Mouse (Mus musculus) forebrain, embryonic 12.5 days (tissue): Measurements from ENCODE around the gene Akt2. TPM values are rescaled to one million over a fixed set of nuclear protein-coding genes. Genes with fewer than 3 reads are reported as not detected.

Source experiments
- ATAC-seq: fragments of 200-750 bp; cut with Nextera tagmentation; 2 replicates; pipeline ENCODE4 v1.8.0; 2017; ENCODE audit warnings: moderate TSS enrichment; ENCODE audit not compliant: low FRiP score
- H3K27ac ChIP-seq: fragments of 300-500 bp; sonication (generic); 2 replicates; pipeline ENCODE4 v1.5.1; 2016; ENCODE audit warnings: mild to moderate bottlenecking
- H3K27me3 ChIP-seq: fragments of 300-500 bp; sonication (generic); 2 replicates; pipeline ENCODE4 v1.6.1; 2016; ENCODE audit warnings: mild to moderate bottlenecking
- H3K36me3 ChIP-seq: fragments of 300-500 bp; sonication (generic); replicated peaks from 2 replicates; pipeline ENCODE4 v1.6.1; 2016; ENCODE audit warnings: mild to moderate bottlenecking
- H3K4me1 ChIP-seq: fragments of 300-500 bp; sonication (generic); 2 replicates; pipeline ENCODE4 v1.6.1; 2016
- H3K4me2 ChIP-seq: fragments of 300-500 bp; sonication (generic); 2 replicates; pipeline ENCODE4 v1.6.1; 2016; ENCODE audit warnings: mild to moderate bottlenecking, moderate library complexity
- H3K4me3 ChIP-seq: fragments of 300-500 bp; sonication (generic); replicated peaks from 2 replicates; pipeline ENCODE4 v1.5.1; 2016; ENCODE audit warnings: mild to moderate bottlenecking
- H3K9ac ChIP-seq: fragments of 300-500 bp; sonication (generic); 2 replicates; pipeline ENCODE4 v1.6.1; 2016; ENCODE audit warnings: mild to moderate bottlenecking
- H3K9me3 ChIP-seq: fragments of 300-500 bp; sonication (generic); 2 replicates; pipeline ENCODE4 v1.6.1; 2016
- WGBS: fragments of 180-500 bp; shearing (Covaris S2); methylation state at CpG from one replicate; pipeline ENCODE4 v1.1.7; 2016; 5-methylcytosine and 5-hydroxymethylcytosine counted together
- polyA plus RNA-seq: library from polyadenylated mRNA; unstranded; fragments of >200 nt; fragmentation: Nextera tagmentation; extraction: Ambion mirVana; gene quantifications from 2 replicates; pipeline ENCODE4 v1.2.1, GENCODE M21; 2016

The Akt2 gene
- polyA plus RNA-seq, 1 experiment from 2014 or later = 84.6 TPM

DNA sequence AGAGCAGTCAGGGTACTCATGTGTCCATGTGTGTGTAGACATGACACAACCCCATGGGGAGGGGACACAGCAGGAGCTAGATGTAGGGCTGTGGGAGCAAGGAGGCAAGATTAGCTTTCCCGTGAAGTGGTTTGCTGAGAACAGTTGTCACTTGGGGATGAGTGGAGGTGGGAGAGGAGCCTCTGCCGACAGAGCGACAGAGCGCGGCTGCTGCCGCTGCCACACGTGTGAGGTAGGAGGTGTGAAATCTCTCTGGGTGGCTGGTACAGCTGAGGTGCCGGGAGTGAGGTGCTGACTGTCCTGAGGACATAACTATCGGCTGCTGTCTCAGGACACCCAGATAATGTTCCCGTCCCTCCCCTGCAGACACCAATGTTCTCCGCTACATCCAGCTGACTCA, 64.2 kb downstream of the Akt2 start:
- Histone ChIP-seq H3K27me3 (peaks cover 65% of the 10 kb centered on the region), H3K27ac (no peak overlapping the region), H3K4me3 (no peak overlapping the region), H3K36me3 (peaks cover 38% of the 10 kb centered on the region), H3K4me1 (peaks cover 20% of the 10 kb centered on the region), H3K4me2 (no peak overlapping the region), H3K9me3 (no peaks in the 10 kb centered on the region), H3K9ac (peak overlapping the region; percentile 12; the same call in 1 of the 2 replicates)
- ATAC-seq = no peak
- WGBS = 83% methylated on average over 11 of the region's 11 CpGs

DNA sequence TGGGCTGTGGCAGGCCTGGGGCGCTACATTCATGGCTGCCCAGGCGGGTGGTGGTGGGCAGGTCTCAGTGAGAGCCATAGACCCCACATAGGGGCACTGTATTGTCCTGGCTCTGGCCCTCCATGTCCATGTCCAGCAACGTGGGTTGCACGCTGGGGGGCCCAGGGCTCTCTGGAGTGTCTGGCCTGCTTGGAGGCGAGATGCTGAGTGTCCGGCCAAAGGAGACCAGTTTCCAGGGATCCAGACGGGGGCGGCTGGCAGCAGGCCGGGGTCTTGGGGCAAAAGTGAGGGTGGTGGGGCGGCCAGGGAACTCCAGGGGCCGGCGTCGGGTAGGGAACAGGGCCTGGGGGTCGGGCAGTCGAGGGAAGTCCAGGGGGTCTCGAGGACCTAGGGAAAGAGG, 65.2 kb downstream of the Akt2 start:
- Histone ChIP-seq H3K4me1 (peaks cover 20% of the 10 kb centered on the region), H3K9ac (no peak overlapping the region), H3K9me3 (no peaks in the 10 kb centered on the region), H3K27me3 (peaks cover 65% of the 10 kb centered on the region), H3K4me2 (no peak overlapping the region), H3K27ac (no peak overlapping the region), H3K4me3 (no peak overlapping the region), H3K36me3 (peaks cover 45% of the 10 kb centered on the region)
- 88% methylated on average over 16 of the region's 16 CpGs for WGBS
- ATAC-seq = no peak

DNA sequence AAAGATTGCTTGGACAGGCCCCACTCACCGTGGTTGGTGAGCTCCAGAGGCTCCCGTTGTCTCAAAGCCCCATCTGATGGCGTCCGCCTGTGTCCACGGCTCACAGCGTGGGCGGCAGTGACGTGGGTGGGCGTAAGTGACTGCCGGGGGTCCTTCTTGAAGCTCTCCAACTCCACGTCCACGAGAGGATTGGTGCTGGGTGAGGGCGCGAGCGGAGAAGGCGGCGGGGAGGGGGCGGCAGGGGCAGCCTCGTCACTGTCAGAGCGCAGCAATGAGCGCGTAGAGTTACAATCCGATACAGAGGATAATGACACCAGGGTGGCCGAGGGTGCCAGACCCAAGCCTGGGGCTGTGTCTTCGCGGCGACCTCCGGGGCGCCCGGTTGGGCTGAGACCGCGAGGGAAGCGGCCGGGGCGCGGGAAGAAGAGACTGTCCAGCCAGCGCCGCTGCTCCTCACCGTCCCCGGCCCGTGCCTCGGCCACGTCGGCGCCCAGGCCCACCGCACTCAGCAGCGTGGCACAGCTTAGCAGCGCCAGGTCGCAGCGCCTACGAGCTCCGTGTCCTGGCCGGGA, 66.6 kb downstream of the Akt2 start:
- Histone ChIP-seq H3K4me3 (no peak overlapping the region), H3K9ac (no peak overlapping the region), H3K36me3 (peaks cover 49% of the 10 kb centered on the region), H3K4me2 (no peak overlapping the region), H3K27me3 (peaks cover 57% of the 10 kb centered on the region), H3K9me3 (no peaks in the 10 kb centered on the region), H3K4me1 (peaks cover 20% of the 10 kb centered on the region), H3K27ac (no peak overlapping the region)
- ATAC-seq = no peak
- WGBS = 35% methylated on average over 48 of the region's 53 CpGs

DNA sequence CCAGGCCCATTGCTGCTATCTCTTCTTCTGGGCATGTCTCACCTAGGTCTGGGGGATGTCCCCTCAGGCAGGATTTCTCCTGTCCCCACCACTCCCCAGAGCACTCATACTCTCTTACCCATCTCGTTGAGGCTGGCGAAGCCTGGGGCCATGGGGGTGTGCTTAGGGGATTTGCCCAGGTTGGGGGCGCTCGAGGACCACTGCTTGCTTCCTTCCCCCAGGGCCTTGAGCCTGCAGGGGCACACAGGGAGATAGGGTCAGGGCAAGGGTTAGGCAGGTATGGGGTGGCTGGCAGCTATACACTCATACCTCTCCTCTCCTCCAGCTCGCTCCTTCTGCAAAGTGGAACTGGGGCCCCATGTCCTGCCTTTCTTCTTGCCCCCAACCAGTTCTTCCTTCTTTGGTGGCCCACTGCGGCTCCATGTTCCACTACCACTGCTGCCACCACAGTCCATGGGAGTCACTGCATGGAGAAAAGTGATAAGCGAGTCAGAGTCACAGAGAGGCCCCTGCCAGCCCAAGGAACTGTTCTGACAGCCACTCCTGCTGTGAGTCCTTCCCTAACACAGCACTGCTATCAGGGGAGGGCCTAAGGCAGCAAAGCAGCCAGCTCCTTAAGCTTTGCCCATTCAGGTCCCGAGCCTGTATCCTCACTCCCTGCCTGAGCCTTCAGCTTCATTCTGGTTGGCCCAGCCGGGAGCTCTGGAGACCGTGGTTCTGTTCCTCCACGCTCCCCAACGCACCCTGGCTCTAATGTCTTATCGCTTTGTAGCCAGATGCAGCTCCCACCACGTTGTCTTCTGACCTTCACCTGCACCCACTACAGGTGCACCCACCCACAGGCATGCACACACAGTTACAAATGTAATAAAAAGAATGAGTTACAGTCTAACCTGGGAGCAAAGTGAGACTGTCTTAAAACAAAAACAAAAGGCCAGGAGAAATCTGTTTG, 67.6 kb downstream of the Akt2 start:
- WGBS = 67% methylated on average over 14 of the region's 14 CpGs
- H3K27me3 ChIP-seq = peaks cover 46% of the 10 kb centered on the region
- H3K9ac ChIP-seq = no peak overlapping the region
- ATAC-seq = no peak
- H3K4me3 ChIP-seq = no peak overlapping the region
- H3K4me1 ChIP-seq = peaks cover 12% of the 10 kb centered on the region
- H3K27ac ChIP-seq = no peak overlapping the region
- H3K9me3 ChIP-seq = no peaks in the 10 kb centered on the region
- peaks cover 52% of the 10 kb centered on the region for H3K36me3 ChIP-seq
- no peak overlapping the region for H3K4me2 ChIP-seq

DNA sequence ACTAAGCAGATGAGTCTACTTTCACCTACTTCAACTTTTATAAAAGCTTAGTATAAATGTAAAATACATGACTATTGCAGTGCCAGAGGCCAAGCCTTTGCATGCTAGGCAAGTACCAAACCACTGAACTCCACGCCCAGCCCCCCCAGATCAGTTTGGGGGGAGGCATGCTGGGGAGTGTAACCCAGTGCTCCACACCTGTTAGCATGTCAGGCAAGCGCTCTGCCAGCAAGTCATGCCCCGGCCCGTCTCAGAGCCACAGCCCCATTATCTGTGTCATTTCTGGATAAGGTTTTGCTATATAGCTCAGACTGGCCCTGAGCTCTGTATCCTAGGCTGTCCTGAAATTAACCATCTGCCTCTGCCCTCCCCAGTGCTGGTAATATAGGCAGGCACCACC, 70.7 kb downstream of the Akt2 start:
- Histone ChIP-seq H3K27ac (no peak overlapping the region), H3K4me2 (no peak overlapping the region), H3K9me3 (no peaks in the 10 kb centered on the region), H3K9ac (no peak overlapping the region), H3K27me3 (peaks cover 26% of the 10 kb centered on the region), H3K4me1 (no peaks in the 10 kb centered on the region), H3K4me3 (no peak overlapping the region), H3K36me3 (peaks cover 61% of the 10 kb centered on the region)
- WGBS = 95% methylated on average over 4 of the region's 4 CpGs
- ATAC-seq = no peak

DNA sequence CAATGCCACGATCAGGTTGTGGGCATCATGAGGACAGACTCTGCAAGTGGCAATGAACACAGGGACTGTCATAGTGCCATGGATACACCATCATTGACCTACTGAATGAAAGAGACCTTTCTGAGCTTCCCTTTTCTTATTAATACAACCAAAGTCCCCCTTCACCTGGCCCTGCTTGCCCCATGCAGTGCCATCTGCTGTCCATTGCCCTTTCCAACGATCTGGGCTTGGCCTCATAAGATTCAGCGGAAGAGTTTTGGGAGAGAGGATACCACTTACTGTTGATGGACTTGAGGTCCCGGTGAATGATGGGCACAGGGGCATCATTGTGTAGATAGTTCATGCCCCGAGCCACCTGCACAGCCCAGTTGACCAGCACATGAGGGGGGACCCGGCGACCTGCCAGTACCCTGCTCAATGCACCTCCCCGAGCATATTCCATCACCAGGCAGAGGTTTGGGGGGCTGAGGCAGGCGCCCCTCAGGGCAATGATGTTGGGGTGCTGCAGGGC, 81.8 kb downstream of the Akt2 start:
- H3K4me3 ChIP-seq = peak overlapping the region; percentile 92
- H3K36me3 ChIP-seq = peaks cover 26% of the 10 kb centered on the region
- ATAC-seq = no peak
- peak overlapping the region; percentile 100 for H3K4me2 ChIP-seq
- no peaks in the 10 kb centered on the region for H3K27me3 ChIP-seq
- H3K9me3 ChIP-seq = no peaks in the 10 kb centered on the region
- 54% methylated on average over 9 of the region's 9 CpGs for WGBS
- peaks cover 45% of the 10 kb centered on the region for H3K4me1 ChIP-seq
- no peak overlapping the region for H3K27ac ChIP-seq
- H3K9ac ChIP-seq = peak overlapping the region; percentile 96

DNA sequence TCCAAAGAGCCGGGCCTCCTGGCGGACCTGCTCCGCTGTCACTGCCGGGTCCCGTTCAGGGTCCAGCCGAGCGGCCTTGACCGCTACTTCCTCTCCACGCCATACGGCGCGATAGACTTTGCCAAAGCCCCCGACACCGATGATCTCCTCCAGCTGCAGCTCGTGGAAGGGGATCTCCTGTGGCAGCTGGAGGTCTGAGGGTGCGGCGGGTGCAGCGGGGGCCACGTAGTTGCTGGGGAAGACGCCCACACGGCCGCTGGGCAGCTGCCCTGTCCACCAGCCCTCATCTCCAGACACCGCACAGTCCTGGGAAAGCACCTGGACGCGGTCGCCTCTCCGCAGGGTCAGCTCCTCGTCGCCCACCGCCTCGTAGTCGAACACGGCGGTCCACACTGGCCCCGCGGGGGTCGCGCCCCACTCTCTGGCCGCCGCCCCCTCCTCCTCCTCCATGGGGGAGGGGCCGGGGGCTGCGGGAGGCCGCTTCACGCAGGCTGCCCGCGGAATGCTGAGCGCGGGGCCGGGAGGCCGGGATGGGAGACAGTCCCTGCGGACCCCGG, 82.3 kb downstream of the Akt2 start:
- Histone ChIP-seq H3K9me3 (no peaks in the 10 kb centered on the region), H3K36me3 (peaks cover 21% of the 10 kb centered on the region), H3K4me3 (peak overlapping the region; percentile 92), H3K9ac (peak overlapping the region; percentile 96), H3K4me2 (peak overlapping the region; percentile 100), H3K4me1 (peaks cover 45% of the 10 kb centered on the region), H3K27me3 (no peaks in the 10 kb centered on the region), H3K27ac (peak overlapping the region; percentile 38; the same call in 1 of the 2 replicates)
- 3% methylated on average over 46 of the region's 52 CpGs for WGBS
- peak; percentile 6 for ATAC-seq

DNA sequence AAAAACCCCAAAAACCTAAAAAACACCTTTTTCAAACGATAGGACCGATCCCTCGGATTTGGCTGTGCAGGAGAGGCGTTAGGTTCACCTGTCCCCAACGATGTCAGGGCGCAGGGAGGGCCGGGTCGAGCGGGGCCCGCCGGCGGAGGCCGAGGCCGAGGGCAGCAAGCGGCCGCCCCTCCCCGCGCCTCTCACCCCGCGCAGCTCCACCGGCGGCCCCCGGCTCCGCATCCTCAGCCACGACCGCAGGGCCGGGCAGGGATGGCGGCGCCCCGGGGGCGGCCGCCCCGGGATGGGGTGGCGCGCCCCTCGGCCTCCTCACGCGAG, 82.8 kb downstream of the Akt2 start:
- H3K36me3 ChIP-seq = peaks cover 21% of the 10 kb centered on the region
- H3K9me3 ChIP-seq = no peaks in the 10 kb centered on the region
- H3K4me3 ChIP-seq = peak overlapping the region; percentile 92
- peak overlapping the region; percentile 96 for H3K9ac ChIP-seq
- no peaks in the 10 kb centered on the region for H3K27me3 ChIP-seq
- 0% methylated on average over 35 of the region's 38 CpGs for WGBS
- H3K4me2 ChIP-seq = peak overlapping the region; percentile 100
- ATAC-seq = peak; percentile 75
- peak overlapping the region; percentile 90 for H3K27ac ChIP-seq
- peaks cover 45% of the 10 kb centered on the region for H3K4me1 ChIP-seq

DNA sequence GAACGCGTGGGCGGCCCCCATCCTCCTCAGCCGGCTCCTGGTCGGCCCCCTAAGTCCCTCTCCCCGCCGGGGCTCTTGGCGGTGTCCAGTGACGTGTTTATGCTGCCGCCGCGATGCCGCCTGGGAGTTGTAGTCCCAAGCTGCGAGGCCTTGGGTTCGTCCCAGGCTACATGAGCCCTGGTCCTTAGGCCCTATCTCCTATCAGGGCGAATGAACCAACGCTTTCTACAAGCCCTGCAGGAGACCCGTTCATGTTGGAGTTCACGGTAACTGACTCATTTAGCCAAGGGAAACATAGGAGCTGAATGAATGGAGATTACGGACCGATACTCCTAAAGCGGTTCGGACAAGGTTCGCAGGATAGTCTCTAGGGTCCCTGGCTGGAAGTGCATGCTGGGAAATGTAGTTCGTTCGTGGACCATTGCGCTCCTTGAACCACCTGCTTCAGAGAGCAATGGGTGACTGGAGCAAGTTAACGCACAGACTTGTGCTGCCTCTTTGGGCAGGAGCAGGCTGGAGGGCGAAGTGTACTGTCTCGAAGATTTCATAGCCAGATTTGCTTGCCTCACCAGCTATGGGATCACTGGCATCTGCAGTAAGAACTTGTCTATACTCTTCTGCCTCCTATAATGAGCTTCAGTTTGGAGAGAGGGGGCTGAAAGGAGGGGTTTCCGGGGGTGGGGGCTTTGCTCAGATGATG, 83.3 kb downstream of the Akt2 start, which contains the start of gene Map3k10:
Map3k10 (minus strand) TSS at position 77 of the 700 bp plus-strand sequence.
- under 1% methylated on average over 31 of the region's 31 CpGs for WGBS
- peaks cover 20% of the 10 kb centered on the region for H3K36me3 ChIP-seq
- H3K4me3 ChIP-seq = peak within 1 kb of the TSS; percentile 92
- H3K27ac ChIP-seq = peak within 1 kb of the TSS; percentile 90
- H3K27me3 ChIP-seq = no peaks in the 10 kb centered on the region
- H3K9me3 ChIP-seq = no peaks in the 10 kb centered on the region
- ATAC-seq = peak; percentile 98
- peak within 1 kb of the TSS; percentile 96 for H3K9ac ChIP-seq
- H3K4me2 ChIP-seq = peak within 1 kb of the TSS; percentile 100
- H3K4me1 ChIP-seq = peaks cover 41% of the 10 kb centered on the region

DNA sequence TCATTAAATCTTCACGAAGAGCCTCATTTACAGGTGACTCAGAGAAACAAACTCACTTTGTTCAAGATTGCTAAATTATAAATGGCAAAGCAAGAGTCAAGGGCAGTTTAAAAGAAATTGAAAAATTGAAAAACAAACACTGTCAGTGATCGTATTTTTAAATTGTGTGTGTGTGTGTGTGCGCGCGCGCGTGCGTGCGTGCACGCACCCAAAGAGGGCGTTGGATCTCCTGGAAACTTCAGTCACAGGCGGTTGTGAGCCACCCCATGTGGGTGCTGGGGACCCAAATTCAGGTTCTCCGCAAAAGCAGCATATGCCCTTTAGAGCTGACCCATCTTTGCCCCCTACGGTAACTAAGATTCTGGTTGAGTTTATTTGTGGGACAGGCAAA, 83.9 kb downstream of the Akt2 start:
- H3K27ac ChIP-seq = no peak overlapping the region
- peak overlapping the region; percentile 92 for H3K4me3 ChIP-seq
- H3K36me3 ChIP-seq = peaks cover 14% of the 10 kb centered on the region
- WGBS = 21% methylated on average over 14 of the region's 14 CpGs
- H3K9ac ChIP-seq = no peak overlapping the region
- no peak for ATAC-seq
- no peaks in the 10 kb centered on the region for H3K27me3 ChIP-seq
- H3K4me1 ChIP-seq = peaks cover 37% of the 10 kb centered on the region
- H3K9me3 ChIP-seq = no peaks in the 10 kb centered on the region
- H3K4me2 ChIP-seq = peak overlapping the region; percentile 100

DNA sequence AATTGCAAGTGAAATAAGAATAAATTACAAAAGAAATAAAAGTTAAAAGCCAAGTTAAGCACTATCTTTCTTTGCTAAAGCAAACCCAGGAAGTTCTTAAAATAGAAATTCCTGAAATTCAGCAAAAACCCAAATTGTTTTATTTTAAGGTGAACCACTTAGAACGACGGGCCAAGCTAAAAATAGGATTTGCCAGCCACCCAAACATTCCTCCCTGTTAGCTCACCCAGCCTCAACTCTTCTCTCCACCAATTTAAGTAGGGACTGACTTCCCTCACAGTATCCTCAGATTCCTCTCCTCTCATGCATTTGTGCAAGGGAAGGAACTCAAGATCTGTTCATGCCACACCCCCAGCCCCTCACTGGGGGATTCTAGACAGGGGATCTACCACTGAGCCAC, 91.9 kb downstream of the Akt2 start:
- Histone ChIP-seq H3K9me3 (no peaks in the 10 kb centered on the region), H3K27me3 (no peaks in the 10 kb centered on the region), H3K27ac (no peak overlapping the region), H3K4me1 (peaks cover 10% of the 10 kb centered on the region), H3K36me3 (no peaks in the 10 kb centered on the region), H3K4me2 (no peak overlapping the region), H3K9ac (no peak overlapping the region), H3K4me3 (no peak overlapping the region)
- no peak for ATAC-seq
- 79% methylated on average over 2 of the region's 2 CpGs for WGBS

DNA sequence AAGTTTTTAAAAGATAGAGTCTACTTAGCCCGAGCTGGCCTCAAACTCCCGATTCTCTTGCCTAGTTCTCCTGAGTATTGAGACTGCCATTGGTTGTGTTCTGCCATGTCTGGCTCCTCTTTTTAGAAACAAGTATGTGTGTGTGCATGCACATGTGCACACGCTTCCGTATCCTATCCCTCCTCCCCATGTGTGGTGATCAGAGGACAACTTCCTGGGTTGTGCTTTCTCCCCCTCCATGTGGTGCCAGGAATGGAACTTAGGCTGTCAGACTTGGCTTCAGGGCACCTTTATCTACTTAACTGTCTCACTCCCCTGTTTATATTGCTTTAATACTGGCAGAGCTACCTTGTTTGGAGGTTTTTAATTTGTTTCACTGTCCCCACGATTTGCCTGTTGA, 93.9 kb downstream of the Akt2 start:
- H3K4me3 ChIP-seq = peak overlapping the region; percentile 27
- H3K36me3 ChIP-seq = no peaks in the 10 kb centered on the region
- ATAC-seq = no peak
- peak overlapping the region; percentile 42 for H3K9ac ChIP-seq
- peaks cover 20% of the 10 kb centered on the region for H3K4me1 ChIP-seq
- WGBS = 46% methylated on average over 5 of the region's 5 CpGs
- H3K9me3 ChIP-seq = no peaks in the 10 kb centered on the region
- no peaks in the 10 kb centered on the region for H3K27me3 ChIP-seq
- H3K4me2 ChIP-seq = peak overlapping the region; percentile 50
- no peak overlapping the region for H3K27ac ChIP-seq
